Comparison of ENCODE assay signal across 24 mouse cellular contexts in the genomic region with DNA sequence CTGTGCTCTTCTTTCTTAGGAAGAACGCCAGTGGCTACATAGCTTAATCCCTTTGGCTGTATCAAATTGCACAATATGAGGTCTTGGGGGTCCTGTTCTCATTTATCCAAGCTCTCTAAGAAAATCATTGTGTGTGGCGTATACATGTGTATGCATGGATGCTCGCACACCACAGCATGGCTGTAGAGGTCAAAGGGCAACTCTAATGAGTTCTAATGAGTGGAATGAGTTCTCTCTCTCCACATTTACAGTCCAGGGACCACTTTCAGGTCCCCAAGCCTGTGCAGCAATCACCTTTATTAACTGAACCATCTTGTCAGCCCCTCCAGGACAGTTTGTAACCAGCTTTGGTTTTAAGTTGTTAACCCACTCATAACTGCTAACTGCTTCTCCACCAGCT. TPM values are rescaled to one million over a fixed set of nuclear protein-coding genes. Genes with fewer than 3 reads are reported as not detected.
DNase-seq lines count a peak whose midpoint lies in the region; ATAC-seq lines count a peak whose summit lies in the region.
"Had no signal": no experiment of that assay in that cellular context is flagged by ENCODE, and none has a peak within 500 bp of the region (broad histone marks: within the 10 kb centered on the region; RNA-seq: fewer than 3 reads in every experiment).

No protein-coding gene starts in this region.

- H3K4me2 ChIP-seq in midbrain, embryonic 11.5 days = no peak overlapping the region
- H3K4me2 ChIP-seq in midbrain, embryonic 13.5 days (replicated peaks) = no peak overlapping the region
- H3K4me2 ChIP-seq in stomach, embryonic 16.5 days (ENCODE audit: low read depth, low read length) = no peak overlapping the region
- H3K4me2 ChIP-seq in hindbrain, embryonic 14.5 days (replicated peaks) = no peak overlapping the region
- H3K4me2 ChIP-seq: embryonic facial prominence, embryonic 12.5 days had no signal

- no peaks in the 10 kb centered on the region for H3K9me3 ChIP-seq in midbrain, embryonic 11.5 days (ENCODE audit: control insufficient read depth, low read length)
- no peaks in the 10 kb centered on the region for H3K9me3 ChIP-seq in midbrain, embryonic 13.5 days
- H3K9me3 ChIP-seq in stomach, embryonic 16.5 days (replicated peaks; ENCODE audit: control insufficient read depth, low read length) = no peaks in the 10 kb centered on the region
- no peaks in the 10 kb centered on the region for H3K9me3 ChIP-seq in hindbrain, embryonic 14.5 days (ENCODE audit: control insufficient read depth, low read length)
- H3K9me3 ChIP-seq: embryonic facial prominence, embryonic 10.5 days; embryonic facial prominence, embryonic 12.5 days; G1E had no signal

- H3K4me3 ChIP-seq in midbrain, embryonic 11.5 days (ENCODE audit: low read depth, low read length) = no peak overlapping the region
- H3K4me3 ChIP-seq in midbrain, embryonic 13.5 days (replicated peaks) = no peak overlapping the region
- no peak overlapping the region for H3K4me3 ChIP-seq in stomach, embryonic 16.5 days (replicated peaks; ENCODE audit: low read length)
- H3K4me3 ChIP-seq in hindbrain, embryonic 14.5 days (replicated peaks; ENCODE audit: low read length) = no peak overlapping the region
- H3K4me3 ChIP-seq: embryonic facial prominence, embryonic 10.5 days; embryonic facial prominence, embryonic 12.5 days had no signal

- no peaks in the 10 kb centered on the region for H3K36me3 ChIP-seq in midbrain, embryonic 11.5 days (ENCODE audit: control insufficient read depth, insufficient read depth, low read length)
- H3K36me3 ChIP-seq in midbrain, embryonic 13.5 days = no peaks in the 10 kb centered on the region
- no peaks in the 10 kb centered on the region for H3K36me3 ChIP-seq in stomach, embryonic 16.5 days (ENCODE audit: control insufficient read depth, insufficient read depth, low read length)
- H3K36me3 ChIP-seq in hindbrain, embryonic 14.5 days (replicated peaks; ENCODE audit: control insufficient read depth, insufficient read depth) = no peaks in the 10 kb centered on the region
- H3K36me3 ChIP-seq: embryonic facial prominence, embryonic 10.5 days; embryonic facial prominence, embryonic 12.5 days; G1E had no signal

- peak; percentile 82 for DNase-seq in midbrain, embryonic 11.5 days (ENCODE audit: low spot score, missing footprints)
- DNase-seq in retina, embryonic 14.5 days (ENCODE audit: low spot score) = peak; percentile 80
- DNase-seq in urinary bladder, postnatal 14 days (ENCODE audit: low spot score) = no peak
- DNase-seq in hindbrain, embryonic 14.5 days (ENCODE audit: low spot score) = no peak
- DNase-seq: adrenal gland, adult 8-10 months; adrenal gland, postnatal 14 days; adrenal gland, postnatal 36 days; B cell, adult 2 months; cerebellum, adult 11-12 months; cerebellum, adult 2 months; cerebellum, adult 9-10 months; cerebellum, postnatal 10 days; cerebellum, postnatal 25 days had no signal

- no peaks in the 10 kb centered on the region for H3K4me1 ChIP-seq in midbrain, embryonic 11.5 days (ENCODE audit: control insufficient read depth, insufficient read depth, low read length)
- no peaks in the 10 kb centered on the region for H3K4me1 ChIP-seq in midbrain, embryonic 13.5 days (replicated peaks)
- no peaks in the 10 kb centered on the region for H3K4me1 ChIP-seq in stomach, embryonic 16.5 days (ENCODE audit: control insufficient read depth, insufficient read depth, low read length)
- no peaks in the 10 kb centered on the region for H3K4me1 ChIP-seq in hindbrain, embryonic 14.5 days (replicated peaks; ENCODE audit: control insufficient read depth, insufficient read depth, low read length)
- H3K4me1 ChIP-seq: embryonic facial prominence, embryonic 12.5 days had no signal

- 47% methylated on average over 3 of the region's 3 CpGs for WGBS in midbrain, embryonic 11.5 days
- 48% methylated on average over 3 of the region's 3 CpGs for WGBS in midbrain, embryonic 13.5 days
- 81% methylated on average over 3 of the region's 3 CpGs for WGBS in stomach, embryonic 16.5 days
- 53% methylated on average over 3 of the region's 3 CpGs for WGBS in hindbrain, embryonic 14.5 days

- no peak overlapping the region for H3K27ac ChIP-seq in midbrain, embryonic 11.5 days (ENCODE audit: low read depth, low read length)
- H3K27ac ChIP-seq in midbrain, embryonic 13.5 days = no peak overlapping the region
- H3K27ac ChIP-seq in stomach, embryonic 16.5 days (ENCODE audit: low read length) = peak overlapping the region; percentile 53; the same call in 1 of the 2 replicates
- H3K27ac ChIP-seq in hindbrain, embryonic 14.5 days = no peak overlapping the region
- H3K27ac ChIP-seq: embryonic facial prominence, embryonic 10.5 days; embryonic facial prominence, embryonic 12.5 days had no signal

- no peak for ATAC-seq in midbrain, embryonic 11.5 days (ENCODE audit: low FRiP score)
- no peak for ATAC-seq in midbrain, embryonic 13.5 days
- ATAC-seq in stomach, embryonic 16.5 days (ENCODE audit: insufficient read depth, low FRiP score) = no peak
- ATAC-seq in hindbrain, embryonic 14.5 days (ENCODE audit: low FRiP score) = no peak
- ATAC-seq: activated CD4-positive, CD25-positive, alpha-beta regulatory T cell, adult 4 months; CD4-positive, CD25-positive, alpha-beta regulatory T cell, adult 4 months; forebrain, embryonic 14.5 days; forebrain, embryonic 16.5 days; Patski had no signal

- H3K9ac ChIP-seq in midbrain, embryonic 11.5 days (ENCODE audit: low read length) = no peak overlapping the region
- H3K9ac ChIP-seq in midbrain, embryonic 13.5 days (replicated peaks) = no peak overlapping the region
- H3K9ac ChIP-seq in stomach, embryonic 16.5 days (ENCODE audit: low read length) = no peak overlapping the region
- no peak overlapping the region for H3K9ac ChIP-seq in hindbrain, embryonic 14.5 days
- H3K9ac ChIP-seq: embryonic facial prominence, embryonic 12.5 days had no signal

- H3K27me3 ChIP-seq in midbrain, embryonic 11.5 days (ENCODE audit: control insufficient read depth, insufficient read depth, low read length) = no peaks in the 10 kb centered on the region
- no peaks in the 10 kb centered on the region for H3K27me3 ChIP-seq in midbrain, embryonic 13.5 days
- H3K27me3 ChIP-seq in stomach, embryonic 16.5 days (ENCODE audit: control insufficient read depth, insufficient read depth, low read length) = no peaks in the 10 kb centered on the region
- no peaks in the 10 kb centered on the region for H3K27me3 ChIP-seq in hindbrain, embryonic 14.5 days (ENCODE audit: control insufficient read depth, insufficient read depth, low read length)
- H3K27me3 ChIP-seq: CH12.LX; embryonic facial prominence, embryonic 12.5 days; Patski had no signal

RNA-seq across cellular contexts. Expression of a gene that starts 58.3 kb away (rescaled TPM):
- polyA plus RNA-seq in midbrain, embryonic 11.5 days (2014; fragmentation: Nextera tagmentation; extraction: Ambion mirVana) = 67.9 and 71.5 TPM in 2 replicates
- 19.0 and 21.2 TPM in 2 replicates for polyA plus RNA-seq in midbrain, embryonic 13.5 days (2015; fragmentation: Nextera tagmentation; extraction: Ambion mirVana)
- polyA plus RNA-seq in stomach, embryonic 16.5 days (2015; fragmentation: Nextera tagmentation; extraction: Ambion mirVana) = 37.6 and 39.9 TPM in 2 replicates
- polyA plus RNA-seq in hindbrain, embryonic 14.5 days (2014; fragmentation: Nextera tagmentation; extraction: Ambion mirVana) = 7.7 and 7.8 TPM in 2 replicates

RNA-seq across cellular contexts. Expression of a gene that starts 58.4 kb away (rescaled TPM):
- polyA plus RNA-seq in midbrain, embryonic 11.5 days (2014; fragmentation: Nextera tagmentation; extraction: Ambion mirVana) = 54.4 and 55.2 TPM in 2 replicates
- 47.2 and 52.0 TPM in 2 replicates for polyA plus RNA-seq in midbrain, embryonic 13.5 days (2015; fragmentation: Nextera tagmentation; extraction: Ambion mirVana)
- 46.1 and 47.8 TPM in 2 replicates for polyA plus RNA-seq in stomach, embryonic 16.5 days (2015; fragmentation: Nextera tagmentation; extraction: Ambion mirVana)
- polyA plus RNA-seq in hindbrain, embryonic 14.5 days (2014; fragmentation: Nextera tagmentation; extraction: Ambion mirVana) = 28.7 and 34.7 TPM in 2 replicates

Comparison
In these comparisons a context has a peak if more than half of its experiments do, and no peak if none do; other contexts are left out.
1. DNase-seq: peak in midbrain, embryonic 11.5 days (single experiment) and retina, embryonic 14.5 days (single experiment); none in urinary bladder, postnatal 14 days (single experiment) and hindbrain, embryonic 14.5 days (single experiment).